Mouse (Mus musculus) C2C12 (cell line): ENCODE results near the gene Clstn2.

Experiments
- CEBPB ChIP-seq: IDR thresholded peaks from one replicate; pipeline ENCODE4 v1.6.1; 2011; ENCODE audit warnings: low read depth, mild to moderate bottlenecking, control low read depth, moderate library complexity
- CTCF ChIP-seq: IDR thresholded peaks from one replicate; pipeline ENCODE4 v1.5.1; 2011; ENCODE audit not compliant: control insufficient read depth, insufficient read depth, insufficient read length
- FOSL1 ChIP-seq: IDR thresholded peaks from one replicate; pipeline ENCODE4 v1.8.0; 2011; ENCODE audit warnings: mild to moderate bottlenecking, low read length; ENCODE audit not compliant: poor library complexity, insufficient read depth, severe bottlenecking
- MAX ChIP-seq: IDR thresholded peaks from one replicate; pipeline ENCODE4 v1.6.1; 2011; ENCODE audit warnings: mild to moderate bottlenecking, control low read depth
- MYOD1 ChIP-seq: IDR thresholded peaks from one replicate; pipeline ENCODE4 v1.6.1; 2011; ENCODE audit warnings: low read depth; ENCODE audit not compliant: control insufficient read depth, insufficient read length
- USF1 ChIP-seq: IDR thresholded peaks from one replicate; pipeline ENCODE4 v1.6.1; 2011; ENCODE audit warnings: low read depth, mild to moderate bottlenecking, control low read depth, moderate library complexity

DNA sequence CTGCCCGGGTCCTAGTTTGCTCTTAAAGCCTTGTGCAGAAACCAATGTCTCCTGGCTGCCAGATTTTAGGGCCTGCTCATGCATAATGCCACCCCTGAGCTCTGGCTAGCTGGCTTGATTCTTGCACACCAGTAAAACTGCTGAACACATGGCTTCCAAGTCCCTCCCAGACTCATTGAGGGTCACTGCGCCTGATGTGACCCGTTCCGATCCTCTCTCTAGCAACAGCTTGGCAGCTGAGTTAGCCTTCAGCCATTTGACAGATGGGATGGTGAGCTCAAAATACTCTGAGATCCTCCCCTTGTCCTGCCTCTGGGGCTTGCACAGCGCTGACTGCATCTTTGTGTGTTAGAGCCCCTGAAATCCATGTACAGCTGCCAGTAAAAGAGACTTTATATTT is 430.5 kb downstream of the Clstn2 start:
- TF ChIP-seq FOSL1: no peak
- TF ChIP-seq CTCF: no peak
- no peak for TF ChIP-seq USF1
- TF ChIP-seq MAX: no peak
- TF ChIP-seq CEBPB: no peak
- no peak for TF ChIP-seq MYOD1
